Mouse (Mus musculus): ENCODE measurements around the gene Rnf39. TPM values are rescaled to one million over a fixed set of nuclear protein-coding genes. Genes with fewer than 3 reads are reported as not detected.
"Not testable (repeated sequence)": the region's sequence is repeated elsewhere in the genome, so short reads cannot be mapped to it uniquely, and the experiment has no call there.

The Rnf39 gene
- polyA plus RNA-seq, 1 experiment from 2014 or later: 0.42 TPM

DNA sequence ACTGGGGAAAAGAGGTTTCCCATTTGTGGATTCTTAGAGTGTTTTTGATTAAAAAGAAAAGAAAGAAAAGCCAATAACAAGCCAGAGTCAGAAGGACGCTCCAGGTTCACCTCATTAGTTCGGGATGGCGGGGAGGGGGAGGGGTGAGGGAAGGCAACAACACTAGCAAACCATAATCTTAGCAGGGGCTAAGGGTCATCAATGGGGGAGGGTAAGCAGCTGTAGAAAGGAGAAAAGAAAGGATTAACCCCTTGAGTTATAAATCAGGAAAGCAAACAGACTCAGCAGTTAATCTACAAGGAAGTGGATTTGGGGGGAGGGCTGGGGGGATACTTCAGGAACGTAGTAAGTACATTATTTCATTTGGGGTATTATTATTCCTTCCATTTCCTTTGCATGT lies 39.1 kb downstream of the Rnf39 start:
- no peak for DNase-seq (ENCODE audit: low spot score)

DNA sequence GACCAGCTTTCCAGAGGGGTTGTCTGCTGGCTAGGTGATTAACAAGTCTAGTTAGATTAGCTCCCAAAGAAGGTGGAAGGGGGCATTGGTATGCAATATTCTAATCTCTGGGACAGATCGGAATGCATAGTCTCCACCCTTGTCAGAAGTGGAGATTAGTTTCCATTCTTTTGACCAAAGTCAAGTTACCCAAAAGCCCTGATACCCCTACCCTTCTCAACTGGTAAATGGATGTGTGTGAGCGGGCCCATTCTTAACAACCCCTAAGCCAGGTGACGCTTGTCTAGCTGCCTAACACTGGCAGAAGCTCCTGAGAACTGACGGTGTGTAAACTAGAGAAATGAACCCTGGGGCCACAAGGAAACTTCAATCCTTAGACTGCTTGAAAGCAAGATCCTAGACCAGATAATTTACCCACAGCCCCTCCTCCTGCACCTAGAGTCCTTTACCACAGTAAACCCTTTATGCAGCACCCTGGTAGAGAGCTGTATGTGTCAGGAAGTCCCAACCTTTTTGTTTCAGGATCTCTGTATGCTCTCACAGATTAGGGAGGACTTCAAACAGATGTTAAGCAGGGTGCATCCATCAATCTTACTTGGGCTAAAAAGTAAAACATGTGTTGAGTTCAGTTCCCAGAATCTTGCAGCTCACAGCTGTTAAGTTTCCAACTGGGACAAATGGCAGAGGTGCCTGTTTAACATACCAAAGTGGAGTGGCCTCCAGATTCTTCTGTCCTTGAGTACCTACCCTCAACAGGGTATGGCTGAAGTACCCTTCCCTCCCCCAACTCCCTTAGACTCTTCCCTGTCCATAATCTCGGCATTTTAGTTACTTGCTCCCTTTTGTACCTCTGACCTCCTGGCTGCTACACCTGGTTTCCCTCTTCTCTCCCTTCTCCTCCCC lies 39.8 kb downstream of the Rnf39 start:
- peak; percentile 39 for DNase-seq (ENCODE audit: low spot score)

GRCm38 (mm10) chr17:36988475-36988874 lies 45.8 kb downstream of the Rnf39 start:
- DNase-seq (ENCODE audit: low spot score): no peak

- no peak for DNase-seq (ENCODE audit: low spot score)
These were observed 46.7 kb downstream of the Rnf39 start, which contains the start of gene H2-M5 for GRCm38 (mm10) chr17:36989437-36989836. TSS of gene H2-M5 (minus strand) at chr17:36989537.

GRCm38 (mm10) chr17:36990630-36991029 lies 47.9 kb downstream of the Rnf39 start:
- DNase-seq (ENCODE audit: low spot score): not testable (repeated sequence)

DNA sequence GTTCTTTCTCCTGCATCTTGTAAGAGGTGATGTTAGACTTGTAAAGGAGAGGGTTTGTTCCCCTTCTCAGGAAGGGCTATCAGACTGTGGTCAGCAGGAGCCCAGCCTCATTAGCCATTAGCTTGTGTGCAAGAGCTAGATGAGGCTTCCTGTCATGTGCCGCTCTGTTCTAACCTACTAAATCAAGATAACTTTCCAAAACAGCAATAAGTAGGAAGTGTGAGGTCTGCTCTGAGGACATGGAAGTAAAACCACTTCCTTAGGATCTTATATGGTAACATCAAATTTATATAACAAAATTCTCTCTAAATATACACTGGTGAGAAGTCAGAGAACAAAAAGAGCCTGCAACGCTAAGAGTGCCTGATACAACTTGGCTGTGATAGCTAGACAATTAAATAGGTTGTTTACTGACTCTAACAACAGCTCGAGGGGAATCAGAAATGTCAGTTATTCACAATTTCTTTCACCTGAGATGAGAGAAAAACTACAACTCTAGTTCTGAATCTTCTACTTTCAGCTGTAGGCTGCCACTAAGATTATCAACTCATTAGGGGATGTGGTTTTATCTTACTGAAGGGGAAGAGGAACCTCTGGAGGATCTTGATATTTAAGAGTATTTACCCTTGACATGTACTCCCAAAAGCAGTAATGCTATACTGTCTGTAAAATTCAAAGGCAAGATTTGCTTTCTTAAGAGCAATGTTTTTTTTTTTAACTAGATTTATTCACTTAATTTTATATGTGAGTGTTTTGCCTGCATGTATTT lies 49.8 kb downstream of the Rnf39 start:
- DNase-seq (ENCODE audit: low spot score): no peak

DNA sequence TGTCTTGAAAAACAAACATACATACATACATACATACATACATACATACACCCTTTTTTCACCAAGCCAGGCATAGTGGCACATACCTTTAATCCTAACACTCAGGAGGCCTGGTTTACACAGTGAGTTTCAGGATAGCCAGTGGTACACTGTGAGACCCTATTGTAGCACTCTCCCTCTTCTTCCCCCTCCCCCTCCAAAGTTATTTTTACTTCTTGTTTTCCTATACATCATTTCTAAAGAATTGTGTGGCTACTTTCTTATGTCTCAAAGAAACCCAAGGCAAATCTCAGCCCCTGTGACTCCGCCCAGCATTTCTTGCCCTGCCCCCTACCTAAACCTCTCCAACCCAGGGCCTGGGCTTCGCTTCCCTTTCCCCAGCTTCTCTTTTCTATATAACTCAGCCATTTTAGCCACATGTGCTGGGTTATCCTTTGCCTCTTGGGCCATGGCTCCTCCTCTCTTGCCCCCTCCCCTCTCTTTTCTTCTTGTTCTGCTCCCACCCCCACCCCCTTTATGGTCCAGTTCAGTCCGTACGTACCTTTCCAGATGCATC lies 51.1 kb downstream of the Rnf39 start:
- no peak for DNase-seq (ENCODE audit: low spot score)

- no peak for DNase-seq (ENCODE audit: low spot score)
These were observed 51.8 kb downstream of the Rnf39 start for GRCm38 (mm10) chr17:36994528-36994927.

- no peak for DNase-seq (ENCODE audit: low spot score)
These were observed 52.7 kb downstream of the Rnf39 start for GRCm38 (mm10) chr17:36995448-36995847.

GRCm38 (mm10) chr17:36997033-36997735 lies 54.5 kb downstream of the Rnf39 start:
- peak; percentile 68 for DNase-seq (ENCODE audit: low spot score)

Other genes starting within 250 kb of the Rnf39 start
- gene H2-M10.5, start 170.0 kb upstream of the Rnf39 start, polyA plus RNA-seq (2015; fragmentation: Nextera tagmentation; extraction: Ambion mirVana): 0.61 and 0.82 TPM in 2 replicates
- gene H2-M10.6, start 130.7 kb upstream of the Rnf39 start, polyA plus RNA-seq (2015; fragmentation: Nextera tagmentation; extraction: Ambion mirVana): not detected in 2 replicates
- gene Trim26, start 105.8 kb upstream of the Rnf39 start, polyA plus RNA-seq (2015; fragmentation: Nextera tagmentation; extraction: Ambion mirVana): 17.9 and 19.9 TPM in 2 replicates
- gene Trim15, start 75.7 kb upstream of the Rnf39 start, polyA plus RNA-seq (2015; fragmentation: Nextera tagmentation; extraction: Ambion mirVana): 0.08 and 0.09 TPM in 2 replicates
- 0.09 and 0.24 TPM in 2 replicates for gene Trim10, start 73.3 kb upstream of the Rnf39 start, polyA plus RNA-seq (2015; fragmentation: Nextera tagmentation; extraction: Ambion mirVana)
- 0.16 and 0.28 TPM in 2 replicates for gene Trim40, start 52.8 kb upstream of the Rnf39 start, polyA plus RNA-seq (2015; fragmentation: Nextera tagmentation; extraction: Ambion mirVana)
- 0.16 and 0.19 TPM in 2 replicates for gene Trim31, start 44.8 kb upstream of the Rnf39 start, polyA plus RNA-seq (2015; fragmentation: Nextera tagmentation; extraction: Ambion mirVana)
- gene Ppp1r11, start 8.8 kb downstream of the Rnf39 start, polyA plus RNA-seq (2015; fragmentation: Nextera tagmentation; extraction: Ambion mirVana): 145 and 162 TPM in 2 replicates
- 121 and 135 TPM in 2 replicates for gene Znrd1, start 15.6 kb downstream of the Rnf39 start, polyA plus RNA-seq (2015; fragmentation: Nextera tagmentation; extraction: Ambion mirVana)
- 5.4 and 5.9 TPM in 2 replicates for gene Znrd1as, start 15.7 kb downstream of the Rnf39 start, polyA plus RNA-seq (2015; fragmentation: Nextera tagmentation; extraction: Ambion mirVana)
- gene 2410137M14Rik, start 38.3 kb downstream of the Rnf39 start, polyA plus RNA-seq (2015; fragmentation: Nextera tagmentation; extraction: Ambion mirVana): not detected in 2 replicates
- 0.09 and 0.10 TPM in 2 replicates for gene H2-M5, start 46.6 kb downstream of the Rnf39 start, polyA plus RNA-seq (2015; fragmentation: Nextera tagmentation; extraction: Ambion mirVana)
- gene Zfp57, start 58.2 kb downstream of the Rnf39 start, polyA plus RNA-seq (2015; fragmentation: Nextera tagmentation; extraction: Ambion mirVana): 3.4 and 3.9 TPM in 2 replicates
- not detected in 2 replicates for gene Mog, start 80.5 kb downstream of the Rnf39 start, polyA plus RNA-seq (2015; fragmentation: Nextera tagmentation; extraction: Ambion mirVana)
- gene Gabbr1, start 103.0 kb downstream of the Rnf39 start, polyA plus RNA-seq (2015; fragmentation: Nextera tagmentation; extraction: Ambion mirVana): 2.4 and 6.8 TPM in 2 replicates
- not detected in 2 replicates for gene Olfr90, start 145.6 kb downstream of the Rnf39 start, polyA plus RNA-seq (2015; fragmentation: Nextera tagmentation; extraction: Ambion mirVana)
- gene Olfr91, start 155.4 kb downstream of the Rnf39 start, polyA plus RNA-seq (2015; fragmentation: Nextera tagmentation; extraction: Ambion mirVana): not detected in 2 replicates
- not detected in 2 replicates for gene Olfr92, start 177.2 kb downstream of the Rnf39 start, polyA plus RNA-seq (2015; fragmentation: Nextera tagmentation; extraction: Ambion mirVana)
- gene Olfr93, start 218.6 kb downstream of the Rnf39 start, polyA plus RNA-seq (2015; fragmentation: Nextera tagmentation; extraction: Ambion mirVana): not detected in 2 replicates